Mouse (Mus musculus) spleen, postnatal 14 days (tissue): ENCODE data around the gene Psph.

Source experiments
- DNase-seq, 2 experiments: peaks; one replicate each; pipeline ENCODE4 v3.0.0; 2021 to 2022; ENCODE audit warnings: low spot score in 2 of 2

Psph gene

GRCm38 (mm10) chr5:129731021-129731420, 56.2 kb downstream of the Psph start:
- DNase-seq = no peak

- no peak for DNase-seq
Measured at GRCm38 (mm10) chr5:129730344-129730743, 56.9 kb downstream of the Psph start.

GRCm38 (mm10) chr5:129729286-129729685, 58.0 kb downstream of the Psph start:
- no peak for DNase-seq

- DNase-seq = no peak
Measured at GRCm38 (mm10) chr5:129726784-129727183, 60.5 kb downstream of the Psph start.

- peak in 1 of 2 experiments; percentile 12 for DNase-seq
Measured at GRCm38 (mm10) chr5:129725774-129726392, 61.4 kb downstream of the Psph start.

GRCm38 (mm10) chr5:129724834-129725773, 62.1 kb downstream of the Psph start, which contains the start of gene Nipsnap2:
Gene Nipsnap2 (plus strand): TSS chr5:129725063.
- DNase-seq = peak; percentile 90 to 91

GRCm38 (mm10) chr5:129724268-129724667, 63.0 kb downstream of the Psph start:
- no peak for DNase-seq

- no peak for DNase-seq
Measured at GRCm38 (mm10) chr5:129720176-129720575, 67.1 kb downstream of the Psph start.

- DNase-seq = no peak
Measured at GRCm38 (mm10) chr5:129717016-129717415, 70.2 kb downstream of the Psph start.
